Mouse (Mus musculus) gastrocnemius, postnatal 14 days (tissue): ENCODE data around the gene Cadps2. TPM values are rescaled to one million over a fixed set of nuclear protein-coding genes. Genes with fewer than 3 reads are reported as not detected.

ENCODE experiments used
- DNase-seq: peaks from one replicate; pipeline ENCODE4 v3.0.0; 2021; ENCODE audit warnings: mixed read lengths
- intact Hi-C: fragments of 180-260 bp; cut with DNase I; formaldehyde crosslinking; loops from one replicate; pipeline ENCODE4 v1.15.1; 2025; ENCODE audit warnings: low total_unique reads
- total RNA-seq, 2 experiments: library from RNA; stranded (reverse); gene quantifications; 2 replicates each; pipeline ENCODE4 v1.2.3; 2021

Gene Cadps2
- total RNA-seq, 2 experiments from 2014 or later: 0.51 to 0.74 TPM

DNA sequence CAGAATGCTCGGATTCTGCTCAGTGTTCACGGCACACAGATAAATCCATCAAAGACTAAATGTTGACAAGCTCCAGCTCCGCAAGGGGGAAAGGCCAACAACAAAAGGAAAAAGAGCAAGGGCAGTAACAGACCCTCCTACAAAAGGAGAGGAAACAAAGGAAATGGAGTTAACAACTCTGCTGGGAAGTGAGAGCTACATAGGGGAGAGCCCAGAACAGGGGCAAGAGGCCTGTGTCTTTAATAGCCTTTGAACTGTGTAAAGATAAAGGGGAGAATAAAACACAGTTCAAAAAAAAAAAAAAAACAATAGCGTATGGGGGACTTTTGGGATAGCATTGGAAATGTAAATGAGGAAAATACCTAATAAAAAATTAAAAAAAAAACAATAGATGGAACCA lies 208.8 kb downstream of the Cadps2 start:
- intact Hi-C loops: no loop called here
- no peak for DNase-seq

DNA sequence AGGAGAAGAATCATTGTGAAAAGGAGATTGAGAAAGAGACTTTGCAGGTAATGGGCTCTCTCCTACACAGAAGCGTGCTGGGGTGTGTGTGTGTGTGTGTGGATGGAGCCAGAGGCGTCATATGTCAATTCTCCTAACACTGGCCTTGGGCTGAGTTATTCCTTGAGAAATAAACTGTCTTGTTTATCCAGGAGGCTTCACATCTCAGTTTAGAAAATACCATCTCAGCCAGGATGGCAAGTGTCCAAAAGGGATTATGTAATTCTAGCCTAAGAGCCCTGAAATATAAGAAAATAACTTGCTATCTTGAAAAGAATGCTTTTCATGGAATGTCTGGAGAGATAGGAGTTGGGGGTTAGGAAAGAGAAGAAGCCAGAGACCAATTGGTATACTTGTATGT lies 264.1 kb downstream of the Cadps2 start:
- intact Hi-C loops: no loop called here
- no peak for DNase-seq

DNA sequence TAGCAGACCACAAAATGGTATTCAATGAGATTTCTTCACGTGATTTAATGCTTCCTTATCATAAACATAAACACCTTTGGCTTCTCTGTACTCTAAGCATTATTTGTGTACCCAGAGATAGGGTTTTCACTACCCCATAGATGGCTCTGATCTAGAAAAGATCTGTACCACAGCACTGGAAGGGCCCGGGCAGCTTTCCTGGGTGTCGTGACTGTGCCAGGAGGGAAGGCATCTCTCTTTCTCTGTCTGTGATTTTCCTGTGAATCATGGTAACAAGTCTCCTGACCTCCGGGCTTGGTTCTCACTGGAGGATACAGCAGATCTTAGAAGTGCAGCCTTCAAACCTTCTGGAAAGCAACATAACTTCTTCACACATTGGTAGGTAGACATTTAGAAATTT lies 265.5 kb downstream of the Cadps2 start:
- intact Hi-C loops: no loop called here
- DNase-seq: no peak

DNA sequence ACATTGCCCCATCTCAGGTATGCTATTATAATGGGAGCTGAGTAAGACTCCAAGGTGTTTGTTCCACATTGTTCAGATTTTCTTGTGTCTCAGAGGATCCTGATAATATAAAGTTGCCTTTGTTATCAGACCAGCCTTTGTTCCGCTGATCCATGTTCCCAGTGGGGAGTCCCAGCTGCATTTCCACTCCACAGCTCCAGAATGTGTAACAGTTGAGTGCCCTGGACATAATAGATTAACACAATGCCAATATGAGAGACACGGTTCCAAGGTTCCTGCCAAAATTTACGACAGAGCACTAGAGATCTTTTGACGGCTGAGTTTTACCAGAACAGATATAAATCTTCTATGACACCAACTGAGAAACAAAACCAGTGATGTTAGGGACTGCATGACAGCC lies 266.8 kb downstream of the Cadps2 start:
- no peak for DNase-seq
- intact Hi-C loops: no loop called here

DNA sequence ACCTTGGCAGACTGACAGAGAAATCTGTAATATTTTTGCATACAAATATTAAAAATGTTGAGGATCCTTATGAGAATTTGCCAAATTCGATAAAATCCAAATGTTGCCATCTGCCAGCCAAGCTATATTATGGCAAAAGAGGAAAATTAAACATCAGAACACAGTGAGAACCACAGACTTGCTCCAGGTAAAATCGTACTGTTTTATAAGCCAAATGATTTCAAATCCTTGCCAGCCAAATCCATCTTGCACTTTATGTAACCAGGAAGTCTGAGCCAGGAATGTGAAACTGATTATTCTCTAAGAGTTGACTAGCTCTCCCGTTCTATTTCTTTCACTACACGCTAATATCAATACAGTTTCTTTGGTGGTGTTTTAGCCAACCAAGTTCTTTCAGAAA lies 269.5 kb downstream of the Cadps2 start:
- intact Hi-C loops: no loop called here
- no peak for DNase-seq

DNA sequence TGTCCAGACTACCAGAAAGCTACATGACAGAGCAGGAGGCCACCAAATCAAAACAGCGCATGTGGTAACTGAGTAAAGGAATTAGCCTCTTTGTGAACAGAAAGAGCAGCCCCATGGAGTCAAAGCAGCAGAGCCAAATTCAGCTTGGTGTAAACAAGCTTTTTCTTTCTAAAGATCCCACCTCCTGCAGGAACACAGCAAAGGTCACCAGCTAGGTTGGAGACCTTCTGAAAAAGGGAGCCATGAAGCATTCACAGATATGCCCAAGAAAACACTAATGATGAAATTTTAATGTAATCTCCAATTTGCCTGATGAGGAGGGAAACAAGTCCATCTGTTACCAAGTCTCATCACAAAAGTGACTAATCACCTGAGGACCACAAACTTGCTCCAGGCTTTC lies 270.5 kb downstream of the Cadps2 start:
- intact Hi-C loops: no loop called here
- DNase-seq: no peak

DNA sequence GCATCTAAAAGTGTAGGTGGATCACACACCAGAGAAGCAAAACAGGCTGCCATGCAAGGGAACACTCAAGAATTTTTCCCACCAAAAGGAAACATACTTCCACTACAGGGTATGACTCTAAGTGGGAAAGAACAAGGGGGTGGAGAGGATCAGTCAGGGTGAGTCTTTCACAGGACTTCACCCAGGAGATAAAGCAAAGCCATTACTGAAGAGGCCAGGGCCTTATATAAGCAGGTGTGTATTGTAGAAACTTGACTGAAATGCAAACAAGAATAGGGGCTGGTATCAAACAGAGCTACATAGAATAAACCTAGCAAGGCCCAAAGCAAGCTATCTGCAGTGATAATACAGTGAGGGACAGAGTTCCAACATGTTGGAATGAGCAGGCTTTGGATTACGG lies 271.6 kb downstream of the Cadps2 start:
- DNase-seq: no peak
- intact Hi-C loops: no loop called here

DNA sequence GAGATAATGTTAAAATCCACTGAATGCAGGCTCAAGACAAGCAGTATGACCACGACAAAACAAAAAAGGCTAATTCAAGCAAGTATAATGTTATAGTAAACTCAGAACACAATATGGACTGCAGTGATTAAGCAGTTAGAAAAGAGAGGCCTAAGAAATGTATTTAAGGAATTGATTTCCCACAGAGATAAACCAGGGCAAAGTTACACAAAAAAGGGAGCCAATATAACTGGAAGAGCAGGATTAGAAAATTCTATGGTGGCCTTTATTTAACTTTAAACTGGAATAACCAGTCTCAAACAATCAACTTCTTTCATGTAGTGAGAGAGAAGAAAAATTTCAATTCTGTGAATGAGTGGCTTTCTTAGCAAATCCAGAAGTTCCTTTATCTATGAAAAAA lies 289.3 kb downstream of the Cadps2 start:
- no peak for DNase-seq
- intact Hi-C loops: no loop called here

DNA sequence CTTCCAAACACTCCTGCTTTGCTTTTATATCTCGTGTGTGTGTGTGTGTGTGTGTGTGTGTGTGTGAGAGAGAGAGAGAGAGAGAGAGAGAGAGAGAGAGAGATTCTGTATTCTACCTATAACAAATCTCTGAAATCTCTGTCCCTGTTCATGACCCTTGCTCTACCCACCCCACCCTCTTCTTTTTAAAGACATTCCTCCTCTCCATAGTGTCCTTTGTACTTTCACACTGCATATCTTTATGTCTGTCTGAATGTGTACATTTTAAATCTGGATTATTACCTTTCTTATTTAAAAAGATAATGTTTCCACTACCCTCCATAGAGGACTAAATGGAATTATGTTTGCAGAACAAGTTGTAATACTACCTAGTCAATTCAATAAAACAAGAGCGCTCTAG lies 315.5 kb downstream of the Cadps2 start:
- no peak for DNase-seq
- intact Hi-C loops: no loop called here

DNA sequence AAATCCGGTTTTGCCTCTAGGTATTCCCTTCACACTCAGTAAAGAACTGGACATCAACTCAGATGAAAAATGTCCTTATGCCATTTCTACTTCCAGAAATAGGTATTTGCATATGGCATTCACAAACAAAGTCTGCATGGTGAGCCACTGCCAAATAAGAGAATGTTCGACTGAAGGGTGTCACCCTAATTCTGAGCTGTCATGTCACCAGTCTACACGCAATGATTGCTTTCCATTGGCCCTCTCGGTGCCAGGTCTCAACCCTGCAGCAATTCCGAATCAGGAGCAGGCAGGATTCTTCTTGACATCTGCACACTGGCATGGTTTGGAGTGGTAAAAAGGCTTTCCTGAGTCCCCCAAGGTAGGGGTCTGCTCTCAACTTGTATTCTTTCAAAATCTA lies 316.7 kb downstream of the Cadps2 start:
- no peak for DNase-seq
- intact Hi-C loops: no loop called here

DNA sequence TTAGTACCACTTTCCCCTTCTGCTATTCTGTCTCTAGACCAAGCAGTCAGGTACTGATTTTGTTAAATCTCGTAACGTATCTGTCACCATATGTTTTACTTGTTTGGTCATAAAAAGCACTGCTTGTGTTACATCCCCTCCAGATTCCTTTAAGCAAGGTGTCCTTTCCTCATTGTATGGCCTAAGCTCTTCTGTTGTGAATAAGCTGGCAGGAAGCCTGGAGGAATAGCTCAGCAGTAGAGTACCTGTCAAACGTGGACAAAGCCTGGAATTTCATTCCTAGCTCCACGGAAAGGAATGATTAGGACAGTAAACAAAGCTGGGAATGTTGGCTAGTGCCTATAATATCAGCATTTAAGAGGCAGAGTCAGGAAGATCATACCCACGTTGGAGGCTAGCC lies 340.6 kb downstream of the Cadps2 start:
- intact Hi-C loops: no loop called here
- DNase-seq: no peak

DNA sequence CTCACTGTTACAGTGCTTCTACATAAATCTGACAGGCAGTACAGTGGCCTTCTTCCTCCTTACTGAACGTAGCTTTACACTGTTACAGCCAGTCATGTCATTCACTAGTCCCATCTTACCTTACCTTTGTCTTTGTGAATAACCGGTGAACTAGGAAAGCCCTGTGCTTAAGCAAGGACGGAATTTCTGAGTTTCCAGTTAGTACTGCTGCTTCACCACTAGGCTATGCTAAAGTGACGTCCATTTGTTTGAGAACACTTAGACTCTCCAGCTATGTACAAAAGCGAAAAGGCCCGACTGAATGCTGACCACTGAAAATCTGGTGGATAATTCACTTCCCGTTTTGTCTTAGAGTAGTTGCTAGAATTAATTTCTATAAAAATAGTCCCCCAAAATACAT lies 347.4 kb downstream of the Cadps2 start:
- intact Hi-C loops: no loop called here
- no peak for DNase-seq

DNA sequence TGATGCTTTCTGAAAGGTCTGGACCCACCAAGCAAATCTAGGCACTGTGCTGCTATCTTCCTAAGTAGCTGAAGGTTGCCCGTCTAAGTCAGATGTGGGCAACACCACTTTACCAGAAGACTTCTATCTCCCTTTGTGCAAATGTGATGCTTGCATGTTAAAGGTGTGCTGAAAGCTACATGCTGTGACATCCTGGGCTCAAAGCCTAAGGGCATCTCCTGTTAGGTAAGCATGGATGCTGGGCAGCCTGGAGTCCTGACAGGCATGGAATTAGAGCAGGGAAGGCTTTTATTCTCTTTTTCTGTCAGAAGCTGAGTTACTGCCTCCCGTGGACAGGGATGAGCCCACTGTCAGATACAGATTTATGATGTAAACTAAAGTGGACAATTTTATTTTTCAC lies 348.8 kb downstream of the Cadps2 start:
- intact Hi-C loops: no loop called here
- no peak for DNase-seq

DNA sequence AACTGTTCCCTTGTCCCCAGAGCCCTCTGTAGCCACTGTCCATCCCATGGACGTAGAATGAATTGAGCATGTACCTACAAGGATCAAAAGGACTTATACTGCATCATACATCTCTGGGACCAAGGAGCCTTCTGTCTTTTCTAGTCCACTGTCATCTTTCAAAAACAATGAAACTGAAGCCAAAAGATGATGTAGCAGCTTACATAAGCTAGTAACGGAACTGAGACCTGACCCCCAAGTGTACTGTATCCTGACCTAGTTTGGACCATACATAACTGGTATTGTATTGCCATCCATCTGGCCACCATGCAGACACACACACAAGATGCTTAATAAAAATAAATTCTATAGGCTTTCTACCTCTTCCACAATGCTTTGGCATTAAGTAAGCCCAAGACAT lies 350.2 kb downstream of the Cadps2 start:
- intact Hi-C loops: no loop called here

DNA sequence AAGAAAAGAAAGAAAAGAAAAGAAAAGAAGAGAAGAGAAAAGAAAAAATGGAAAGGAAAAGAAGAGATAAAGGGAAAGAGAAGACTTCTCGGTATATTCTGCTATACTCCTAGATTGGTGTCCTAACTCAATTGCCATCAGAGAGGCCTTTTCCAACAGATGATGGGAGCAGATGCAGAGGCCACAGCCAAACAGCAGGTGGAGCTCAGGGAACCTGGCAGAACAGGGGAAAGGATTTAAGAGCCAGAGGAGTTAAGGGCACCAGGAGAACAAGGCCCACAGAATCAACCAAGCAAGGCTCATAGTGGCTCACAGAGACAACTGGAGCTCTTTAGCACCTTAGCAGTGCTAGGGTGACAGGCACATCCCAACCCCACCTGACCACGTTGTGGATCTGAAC lies 366.5 kb downstream of the Cadps2 start:
- no peak for DNase-seq
- intact Hi-C loops: no loop called here

More for the DNA sequence above, 350.2 kb downstream of the Cadps2 start:
- DNase-seq: no peak

DNA sequence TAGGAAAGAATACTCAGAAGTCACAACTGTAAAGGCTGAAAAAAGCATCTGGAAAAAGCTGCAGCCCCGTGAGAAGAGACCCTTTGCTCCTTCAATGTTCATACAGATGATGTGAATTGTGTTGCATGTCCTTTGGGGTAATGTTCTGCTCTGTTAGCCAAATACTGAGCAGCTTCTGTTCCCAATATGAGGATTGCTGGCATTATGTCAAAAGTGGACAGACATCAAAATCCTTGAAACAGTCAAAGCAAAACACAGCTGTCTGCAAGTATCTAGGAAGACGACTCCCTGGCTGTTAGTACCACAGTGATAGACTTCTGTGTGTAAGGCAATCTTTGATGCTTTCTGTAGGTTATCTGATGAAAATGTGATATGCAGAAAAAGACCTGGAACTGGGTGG lies 367.4 kb downstream of the Cadps2 start:
- DNase-seq: no peak
- intact Hi-C loops: no loop called here

DNA sequence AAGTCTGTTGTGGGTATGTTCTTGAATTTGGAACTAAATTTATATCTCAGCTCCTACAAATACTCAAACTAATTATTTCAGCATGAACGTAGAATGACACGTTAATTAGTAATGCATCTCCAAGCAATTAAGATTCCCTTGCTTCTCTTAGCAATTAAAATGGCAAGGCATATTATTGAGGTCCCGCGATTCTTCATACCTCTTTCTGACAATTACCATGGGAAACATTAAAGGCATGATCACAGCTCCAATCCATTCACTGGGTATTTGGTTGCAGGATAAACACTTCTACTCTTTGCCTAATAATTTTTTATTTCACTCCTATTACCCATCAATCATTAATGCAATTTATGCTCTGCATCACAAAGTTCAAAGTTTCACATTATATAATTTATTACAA lies 371.3 kb downstream of the Cadps2 start:
- intact Hi-C loops: loop anchor here (10.0 kb wide), 1 partner anchor 283 kb away; no protein-coding TSS in a partner anchor
- no peak for DNase-seq

DNA sequence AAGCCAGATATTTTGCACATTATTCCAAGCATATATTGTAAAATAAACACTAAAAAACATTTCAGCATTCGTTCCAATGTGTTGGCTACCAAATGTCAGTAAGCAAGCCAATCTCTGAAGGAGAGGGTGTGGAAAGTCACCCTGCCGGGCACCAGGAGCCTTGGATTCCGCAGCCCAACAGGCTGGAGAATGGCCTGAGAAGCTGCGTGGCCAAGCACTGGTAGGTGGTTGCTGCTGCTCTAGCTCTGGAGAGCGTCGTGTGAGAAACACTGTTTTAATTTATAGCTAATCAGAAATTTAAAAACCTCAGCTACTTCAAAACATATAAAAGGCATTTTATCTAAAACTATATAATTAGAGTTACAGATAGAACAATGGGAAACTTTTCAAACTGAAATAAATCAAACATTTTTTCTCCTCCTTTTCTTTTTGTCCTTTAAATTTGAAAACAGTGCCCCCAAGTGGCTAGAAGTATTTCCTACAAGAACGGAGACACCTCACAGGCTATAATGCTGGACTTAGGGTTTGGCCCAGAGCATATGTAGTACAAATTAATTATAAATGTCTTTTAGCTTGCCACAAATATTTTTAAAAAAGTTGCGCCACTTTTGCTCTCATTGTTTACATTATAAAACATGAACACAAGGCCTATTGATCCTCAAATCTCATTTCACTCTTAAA lies 376.5 kb downstream of the Cadps2 start:
- intact Hi-C loops: loop anchor here (10.0 kb wide), 1 partner anchor 278 kb away; no protein-coding TSS in a partner anchor
- no peak for DNase-seq

DNA sequence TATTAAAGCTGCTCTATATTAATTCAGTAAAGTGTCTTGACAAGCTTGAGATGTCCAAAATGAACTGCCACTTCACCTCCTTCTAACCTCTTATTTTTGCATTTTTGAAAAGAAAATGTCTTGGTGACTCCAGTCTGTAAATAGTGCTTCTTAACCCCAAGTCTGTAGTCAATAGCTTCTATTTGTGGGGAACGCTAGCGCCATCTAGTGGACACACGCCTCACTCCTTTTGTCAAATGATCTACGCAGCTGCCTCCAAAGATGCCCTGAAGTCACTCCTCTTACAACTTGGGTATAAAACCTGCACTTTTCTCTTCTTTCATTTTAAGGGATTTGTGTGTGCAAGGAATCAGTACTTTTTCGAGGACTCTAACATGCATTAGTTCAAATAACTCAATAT lies 381.5 kb downstream of the Cadps2 start:
- peak; percentile 32 for DNase-seq
- intact Hi-C loops: no loop called here

DNA sequence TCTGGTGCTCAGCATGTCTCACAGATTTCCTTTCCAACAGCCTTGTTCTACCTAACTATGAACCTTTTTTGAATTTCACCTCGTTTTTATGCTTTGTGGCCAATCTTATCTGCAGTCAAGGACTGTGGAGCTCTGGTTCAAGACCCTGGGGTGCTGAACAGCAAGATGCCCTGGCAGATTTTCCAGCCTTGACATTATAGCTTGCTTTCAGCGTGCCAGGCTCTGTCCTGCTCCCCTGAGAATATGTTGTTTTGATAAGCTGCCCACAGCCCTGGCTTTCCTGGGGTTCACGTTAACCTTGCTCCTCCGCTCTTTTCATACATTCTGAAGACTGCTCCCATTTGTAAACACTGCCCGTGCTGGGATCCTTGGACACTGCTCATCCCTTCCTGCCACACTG lies 385.3 kb downstream of the Cadps2 start:
- DNase-seq: no peak
- intact Hi-C loops: no loop called here

DNA sequence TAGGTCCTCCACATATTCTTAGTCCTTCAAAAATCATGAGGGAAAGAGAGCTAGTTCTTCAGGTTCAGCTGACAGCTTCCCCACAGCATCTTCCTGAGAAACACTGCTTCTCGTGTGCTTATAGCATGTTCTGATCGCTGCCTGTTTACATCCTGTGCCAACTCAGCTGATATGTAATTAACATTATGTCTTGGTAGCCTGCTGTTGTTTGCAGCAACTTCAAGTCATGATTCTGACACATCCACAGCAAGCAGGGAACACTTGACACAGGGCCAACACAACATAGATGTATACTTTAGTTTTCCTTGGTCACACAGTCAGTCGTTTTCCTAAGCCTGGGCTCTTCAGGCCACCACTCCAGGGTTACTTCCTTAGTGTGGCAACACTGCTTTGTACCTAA lies 399.3 kb downstream of the Cadps2 start:
- intact Hi-C loops: no loop called here

More for the DNA sequence above, 399.3 kb downstream of the Cadps2 start:
- no peak for DNase-seq
